Mouse (Mus musculus) lung, adult 2 months (tissue): ENCODE measurements around the gene Map2k1.

Experiments
- CTCF ChIP-seq: fragments of 200-500 bp; IDR thresholded peaks from 2 replicates; pipeline ENCODE4 v1.5.1; 2011; ENCODE audit warnings: mild to moderate bottlenecking, low read length, control low read depth; ENCODE audit not compliant: insufficient read depth
- POLR2A ChIP-seq: fragments of 200-500 bp; IDR thresholded peaks from 2 replicates; pipeline ENCODE4 v1.6.1; 2011; ENCODE audit warnings: low read depth, mild to moderate bottlenecking, control low read depth, low read length, borderline replicate concordance; ENCODE audit errors: extremely low read depth

DNA sequence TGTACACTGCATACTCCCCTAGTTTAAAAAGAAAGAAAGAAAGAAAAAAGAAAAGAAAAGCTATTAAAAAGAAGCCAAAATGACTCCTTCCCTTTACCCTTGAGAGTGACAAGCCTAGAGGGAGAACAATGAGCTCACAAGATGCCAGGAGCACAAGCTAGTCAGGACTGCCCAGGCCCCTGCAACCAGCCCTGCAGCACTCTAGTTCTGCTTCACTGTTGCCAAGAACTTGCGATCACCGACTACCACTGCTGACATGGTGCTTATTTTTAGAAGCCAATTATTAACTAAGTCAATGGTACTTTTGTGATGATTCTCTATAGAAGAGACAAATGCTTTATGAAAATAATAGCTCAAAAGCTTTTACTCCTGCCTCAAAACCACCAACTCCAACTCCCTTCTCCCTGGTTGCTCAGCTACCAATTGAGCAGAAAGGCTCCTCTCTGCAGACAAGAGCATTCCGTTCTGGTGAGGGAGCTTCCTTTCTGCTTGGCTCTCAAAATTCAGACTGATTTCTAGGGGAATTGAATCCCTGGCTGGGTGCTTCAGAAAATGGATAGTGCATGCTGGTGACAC, 45.8 kb downstream of the Map2k1 start:
- TF ChIP-seq CTCF, result no peak
- no peak for TF ChIP-seq POLR2A
